Mouse (Mus musculus): ENCODE data around the gene Ciao2a. TPM values are rescaled to one million over a fixed set of nuclear protein-coding genes. Genes with fewer than 3 reads are reported as not detected.

Gene Ciao2a
- polyA plus RNA-seq, 1 experiment = 16.4 TPM

DNA sequence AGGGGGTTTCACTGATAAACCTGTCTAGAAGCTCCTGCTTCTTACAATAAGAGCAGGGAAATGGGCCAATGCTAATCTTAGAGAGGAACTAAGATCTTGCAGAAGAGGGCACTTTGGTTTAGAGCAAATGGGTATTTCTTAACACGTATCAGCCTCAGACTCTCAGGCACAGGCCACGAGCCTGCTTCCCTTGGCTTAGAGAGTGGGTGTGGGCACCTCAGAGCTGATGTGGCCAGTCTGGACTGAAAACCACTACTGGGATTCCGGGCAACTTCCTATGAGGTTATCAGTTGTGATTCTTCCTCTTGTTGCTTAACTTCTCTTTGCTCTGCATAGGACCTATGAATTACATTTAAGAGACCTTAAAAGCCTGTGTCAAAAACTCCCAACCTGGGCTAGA, 12.1 kb upstream of the Ciao2a start:
- H3K27me3 ChIP-seq (ENCODE audit: control insufficient read depth, insufficient read depth, low read length) = no peaks in the 10 kb centered on the region
- H3K36me3 ChIP-seq (ENCODE audit: control insufficient read depth, insufficient read depth, low read length) = peaks cover 6% of the 10 kb centered on the region; the same call in 1 of the 2 replicates
- no peak for DNase-seq
- no peak for TF ChIP-seq POLR2A (IDR thresholded peaks at IDR 0.05; ENCODE audit: control insufficient read depth, extremely low read depth, insufficient read depth, low read length, poor library complexity)
- TF ChIP-seq CTCF (IDR thresholded peaks at IDR 0.05; ENCODE audit: borderline replicate concordance, control insufficient read depth, extremely low read depth, insufficient read depth, low read length, poor library complexity) = no peak
- no peak overlapping the region for H3K27ac ChIP-seq (ENCODE audit: control insufficient read depth, insufficient read depth, low read length)
- H3K4me1 ChIP-seq (replicated peaks; ENCODE audit: control insufficient read depth, insufficient read depth, low read length) = peaks cover 8% of the 10 kb centered on the region
- 71% methylated on average over 3 of the region's 3 CpGs for WGBS
- no peak overlapping the region for H3K4me3 ChIP-seq (ENCODE audit: control insufficient read depth, insufficient read depth, low read length)

DNA sequence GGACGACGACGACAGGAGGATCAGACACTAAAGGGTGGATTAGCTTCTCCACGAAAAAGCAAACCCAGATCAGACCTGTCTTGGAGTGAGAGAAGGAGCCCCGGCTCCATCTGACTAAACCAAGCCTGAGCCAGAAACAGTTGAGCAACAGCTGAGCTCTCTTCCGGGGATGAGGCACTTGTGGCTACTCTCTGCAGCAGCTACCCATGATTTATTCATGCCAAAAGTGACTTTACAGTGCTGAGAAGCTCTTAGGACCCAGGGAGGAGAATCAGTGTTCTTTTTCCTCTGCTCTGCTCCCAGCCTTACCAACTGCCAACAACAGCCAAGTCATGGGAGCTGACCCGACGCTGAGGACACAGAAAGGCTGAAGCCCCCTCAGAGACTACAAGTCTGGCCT, 9.5 kb upstream of the Ciao2a start:
- Histone ChIP-seq H3K36me3 (ENCODE audit: control insufficient read depth, insufficient read depth, low read length) (peaks cover 6% of the 10 kb centered on the region; the same call in 1 of the 2 replicates), H3K4me3 (ENCODE audit: control insufficient read depth, insufficient read depth, low read length) (no peak overlapping the region), H3K27me3 (ENCODE audit: control insufficient read depth, insufficient read depth, low read length) (no peaks in the 10 kb centered on the region), H3K4me1 (replicated peaks; ENCODE audit: control insufficient read depth, insufficient read depth, low read length) (peaks cover 2% of the 10 kb centered on the region; the same call in 1 of the 2 replicates), H3K27ac (ENCODE audit: control insufficient read depth, insufficient read depth, low read length) (no peak overlapping the region)
- 76% methylated on average over 8 of the region's 8 CpGs for WGBS
- TF ChIP-seq POLR2A (IDR thresholded peaks at IDR 0.05; ENCODE audit: control insufficient read depth, extremely low read depth, insufficient read depth, low read length, poor library complexity) = no peak
- TF ChIP-seq CTCF (IDR thresholded peaks at IDR 0.05; ENCODE audit: borderline replicate concordance, control insufficient read depth, extremely low read depth, insufficient read depth, low read length, poor library complexity) = no peak
- DNase-seq = no peak

DNA sequence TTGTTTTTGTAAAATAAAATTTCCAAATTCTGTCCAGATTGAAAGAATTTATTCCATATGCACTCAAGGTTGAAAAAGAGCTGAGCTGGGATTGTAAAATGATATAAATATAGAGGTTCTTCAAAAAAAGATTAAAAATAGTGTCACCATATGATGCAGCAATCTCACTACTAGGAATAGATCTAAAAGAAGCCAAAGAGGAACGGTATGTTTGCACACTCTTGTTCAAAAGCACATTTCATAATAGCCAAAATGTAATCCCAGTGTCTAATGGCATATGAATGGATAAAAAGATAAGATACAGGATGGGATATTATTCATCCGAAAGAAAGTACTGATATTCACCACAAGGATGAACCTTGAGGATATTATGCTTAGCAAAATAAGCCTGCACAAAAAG, 6.9 kb upstream of the Ciao2a start:
- H3K27ac ChIP-seq (ENCODE audit: control insufficient read depth, insufficient read depth, low read length) = no peak overlapping the region
- H3K4me1 ChIP-seq (replicated peaks; ENCODE audit: control insufficient read depth, insufficient read depth, low read length) = peaks cover 2% of the 10 kb centered on the region; the same call in 1 of the 2 replicates
- 91% methylated on average over 2 of the region's 2 CpGs for WGBS
- H3K27me3 ChIP-seq (ENCODE audit: control insufficient read depth, insufficient read depth, low read length) = no peaks in the 10 kb centered on the region
- H3K36me3 ChIP-seq (ENCODE audit: control insufficient read depth, insufficient read depth, low read length) = peaks cover under 1% of the 10 kb centered on the region; the same call in 1 of the 2 replicates
- TF ChIP-seq CTCF (IDR thresholded peaks at IDR 0.05; ENCODE audit: borderline replicate concordance, control insufficient read depth, extremely low read depth, insufficient read depth, low read length, poor library complexity) (no peak), POLR2A (IDR thresholded peaks at IDR 0.05; ENCODE audit: control insufficient read depth, extremely low read depth, insufficient read depth, low read length, poor library complexity) (no peak)
- DNase-seq = no peak
- H3K4me3 ChIP-seq (ENCODE audit: control insufficient read depth, insufficient read depth, low read length) = no peak overlapping the region

DNA sequence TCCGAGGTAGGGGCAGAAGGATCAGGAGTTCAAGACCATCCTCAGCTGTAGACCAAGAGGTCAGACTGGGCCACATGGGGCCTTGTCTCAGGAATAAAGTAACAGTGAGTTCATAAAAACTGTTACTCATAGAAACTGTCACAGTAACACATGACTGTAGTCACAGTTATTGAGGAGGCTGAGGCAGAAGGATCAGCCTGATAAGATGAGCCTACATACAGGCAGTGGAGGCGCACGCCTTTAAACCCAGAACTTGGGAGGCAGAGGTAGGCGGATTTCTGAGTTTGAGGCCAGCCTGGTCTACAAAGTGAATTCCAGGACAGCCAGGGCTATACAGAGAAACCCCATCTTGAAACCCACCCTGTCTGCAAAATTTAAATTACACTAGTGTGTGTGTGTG, 6.3 kb upstream of the Ciao2a start:
- H3K4me3 ChIP-seq (ENCODE audit: control insufficient read depth, insufficient read depth, low read length) = no peak overlapping the region
- H3K4me1 ChIP-seq (replicated peaks; ENCODE audit: control insufficient read depth, insufficient read depth, low read length) = peaks cover 2% of the 10 kb centered on the region; the same call in 1 of the 2 replicates
- H3K36me3 ChIP-seq (ENCODE audit: control insufficient read depth, insufficient read depth, low read length) = no peaks in the 10 kb centered on the region
- TF ChIP-seq CTCF (IDR thresholded peaks at IDR 0.05; ENCODE audit: borderline replicate concordance, control insufficient read depth, extremely low read depth, insufficient read depth, low read length, poor library complexity) = no peak
- TF ChIP-seq POLR2A (IDR thresholded peaks at IDR 0.05; ENCODE audit: control insufficient read depth, extremely low read depth, insufficient read depth, low read length, poor library complexity) = no peak
- DNase-seq = no peak
- H3K27ac ChIP-seq (ENCODE audit: control insufficient read depth, insufficient read depth, low read length) = no peak overlapping the region
- no peaks in the 10 kb centered on the region for H3K27me3 ChIP-seq (ENCODE audit: control insufficient read depth, insufficient read depth, low read length)
- 98% methylated on average over 4 of the region's 4 CpGs for WGBS

DNA sequence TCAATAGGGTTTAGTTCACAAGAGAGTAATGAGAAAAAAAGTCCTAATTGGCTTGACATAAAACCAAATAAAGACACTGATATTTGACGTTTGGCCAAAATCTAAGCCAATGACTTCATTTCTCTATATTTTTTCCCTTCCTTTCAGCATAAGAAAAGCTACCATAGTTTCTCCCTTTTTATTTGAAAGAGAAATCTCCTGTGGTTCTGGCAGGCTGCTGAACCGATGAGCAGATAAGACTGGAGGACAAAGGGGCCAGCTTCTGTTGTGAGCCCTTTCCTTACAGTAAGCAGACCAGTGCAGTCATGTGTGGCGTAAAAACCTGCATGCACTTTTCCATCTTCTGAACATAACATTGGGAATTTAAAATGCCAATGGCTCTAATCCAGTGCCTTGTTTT, 5.5 kb upstream of the Ciao2a start:
- Histone ChIP-seq H3K4me3 (ENCODE audit: control insufficient read depth, insufficient read depth, low read length) (no peak overlapping the region), H3K27ac (ENCODE audit: control insufficient read depth, insufficient read depth, low read length) (no peak overlapping the region), H3K36me3 (ENCODE audit: control insufficient read depth, insufficient read depth, low read length) (no peaks in the 10 kb centered on the region), H3K27me3 (ENCODE audit: control insufficient read depth, insufficient read depth, low read length) (no peaks in the 10 kb centered on the region), H3K4me1 (replicated peaks; ENCODE audit: control insufficient read depth, insufficient read depth, low read length) (peaks cover 8% of the 10 kb centered on the region)
- DNase-seq = no peak
- TF ChIP-seq CTCF (IDR thresholded peaks at IDR 0.05; ENCODE audit: borderline replicate concordance, control insufficient read depth, extremely low read depth, insufficient read depth, low read length, poor library complexity) (no peak), POLR2A (IDR thresholded peaks at IDR 0.05; ENCODE audit: control insufficient read depth, extremely low read depth, insufficient read depth, low read length, poor library complexity) (no peak)
- WGBS = 93% methylated on average over 3 of the region's 3 CpGs

DNA sequence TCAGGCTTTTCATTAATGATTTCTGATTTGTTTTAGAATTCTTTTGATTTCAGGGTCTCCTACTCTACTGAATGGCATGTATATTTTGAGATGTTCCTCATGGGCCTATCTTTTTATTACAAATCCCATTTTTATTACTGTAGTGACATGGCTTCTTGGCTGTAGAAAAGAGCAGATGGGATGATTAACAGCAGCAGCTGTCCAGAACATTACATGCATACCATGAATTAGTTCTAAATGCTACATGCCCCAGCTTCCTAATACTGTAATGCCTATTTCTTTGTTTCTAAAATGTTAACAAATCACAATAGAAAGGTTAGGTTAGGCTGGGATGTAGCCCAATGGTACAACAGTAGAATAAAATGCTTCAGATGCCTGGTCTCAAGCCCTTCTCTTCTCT, 5.0 kb upstream of the Ciao2a start:
- Histone ChIP-seq H3K4me1 (replicated peaks; ENCODE audit: control insufficient read depth, insufficient read depth, low read length) (peaks cover 8% of the 10 kb centered on the region), H3K27ac (ENCODE audit: control insufficient read depth, insufficient read depth, low read length) (no peak overlapping the region), H3K27me3 (ENCODE audit: control insufficient read depth, insufficient read depth, low read length) (no peaks in the 10 kb centered on the region), H3K36me3 (ENCODE audit: control insufficient read depth, insufficient read depth, low read length) (no peaks in the 10 kb centered on the region), H3K4me3 (ENCODE audit: control insufficient read depth, insufficient read depth, low read length) (no peak overlapping the region)
- no peak for DNase-seq
- no peak for TF ChIP-seq CTCF (IDR thresholded peaks at IDR 0.05; ENCODE audit: borderline replicate concordance, control insufficient read depth, extremely low read depth, insufficient read depth, low read length, poor library complexity)
- no peak for TF ChIP-seq POLR2A (IDR thresholded peaks at IDR 0.05; ENCODE audit: control insufficient read depth, extremely low read depth, insufficient read depth, low read length, poor library complexity)

DNA sequence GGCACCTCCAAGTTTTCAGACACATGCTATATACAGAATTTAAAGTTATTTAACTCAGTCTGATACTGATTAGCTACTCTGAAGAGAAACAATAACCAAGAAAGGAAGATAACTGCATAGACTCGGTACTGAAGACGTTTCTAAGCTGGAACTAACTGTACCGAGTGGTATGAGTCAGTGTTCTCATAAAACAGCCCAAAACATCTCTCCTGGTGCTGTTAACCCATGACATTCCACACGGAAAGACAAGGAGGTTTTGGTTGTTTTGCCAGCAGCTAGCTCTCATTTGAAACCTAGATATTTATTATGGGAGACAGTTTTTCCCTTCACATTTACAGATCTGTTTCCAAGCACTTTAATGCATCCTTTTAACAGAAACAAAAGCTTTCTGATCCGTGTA, 2.8 kb upstream of the Ciao2a start:
- WGBS = 7% methylated on average over 5 of the region's 5 CpGs
- Histone ChIP-seq H3K27ac (ENCODE audit: control insufficient read depth, insufficient read depth, low read length) (no peak overlapping the region), H3K4me3 (ENCODE audit: control insufficient read depth, insufficient read depth, low read length) (no peak overlapping the region), H3K4me1 (replicated peaks; ENCODE audit: control insufficient read depth, insufficient read depth, low read length) (peaks cover 6% of the 10 kb centered on the region), H3K27me3 (ENCODE audit: control insufficient read depth, insufficient read depth, low read length) (no peaks in the 10 kb centered on the region), H3K36me3 (ENCODE audit: control insufficient read depth, insufficient read depth, low read length) (no peaks in the 10 kb centered on the region)
- no peak for DNase-seq
- TF ChIP-seq POLR2A (IDR thresholded peaks at IDR 0.05; ENCODE audit: control insufficient read depth, extremely low read depth, insufficient read depth, low read length, poor library complexity) = no peak
- no peak for TF ChIP-seq CTCF (IDR thresholded peaks at IDR 0.05; ENCODE audit: borderline replicate concordance, control insufficient read depth, extremely low read depth, insufficient read depth, low read length, poor library complexity)
